Mouse (Mus musculus): ENCODE data around the gene Slc25a39.

The Slc25a39 gene

DNA sequence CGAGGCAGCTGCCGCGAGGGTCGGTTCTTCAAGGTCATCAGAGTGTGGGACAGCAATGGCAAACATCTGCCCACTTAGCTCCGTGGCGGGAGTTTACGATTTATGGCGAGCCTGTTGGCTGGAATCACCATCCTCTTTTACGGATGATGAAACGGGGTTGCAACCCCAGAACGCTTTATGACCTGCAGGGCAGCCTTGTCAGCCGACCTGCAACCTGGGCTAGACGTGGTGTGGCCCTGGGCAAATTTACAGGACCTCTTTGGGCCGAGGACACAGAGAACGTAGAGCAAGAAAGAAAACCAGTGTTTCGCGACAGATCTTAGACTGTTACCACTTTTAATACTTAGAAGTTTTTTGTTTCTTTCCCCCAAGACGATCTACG, at the start of gene Slc25a39:
Gene Slc25a39 (minus strand): TSS at position 113 of the 382 bp plus-strand sequence.
- DNase-seq, result no peak

- peak; percentile 88 to 94 for DNase-seq
Observed at GRCm38 (mm10) chr11:102455740-102456396, 48.1 kb upstream of the Slc25a39 start.

GRCm38 (mm10) chr11:102453131-102453530, 45.4 kb upstream of the Slc25a39 start:
- DNase-seq, result no peak

DNA sequence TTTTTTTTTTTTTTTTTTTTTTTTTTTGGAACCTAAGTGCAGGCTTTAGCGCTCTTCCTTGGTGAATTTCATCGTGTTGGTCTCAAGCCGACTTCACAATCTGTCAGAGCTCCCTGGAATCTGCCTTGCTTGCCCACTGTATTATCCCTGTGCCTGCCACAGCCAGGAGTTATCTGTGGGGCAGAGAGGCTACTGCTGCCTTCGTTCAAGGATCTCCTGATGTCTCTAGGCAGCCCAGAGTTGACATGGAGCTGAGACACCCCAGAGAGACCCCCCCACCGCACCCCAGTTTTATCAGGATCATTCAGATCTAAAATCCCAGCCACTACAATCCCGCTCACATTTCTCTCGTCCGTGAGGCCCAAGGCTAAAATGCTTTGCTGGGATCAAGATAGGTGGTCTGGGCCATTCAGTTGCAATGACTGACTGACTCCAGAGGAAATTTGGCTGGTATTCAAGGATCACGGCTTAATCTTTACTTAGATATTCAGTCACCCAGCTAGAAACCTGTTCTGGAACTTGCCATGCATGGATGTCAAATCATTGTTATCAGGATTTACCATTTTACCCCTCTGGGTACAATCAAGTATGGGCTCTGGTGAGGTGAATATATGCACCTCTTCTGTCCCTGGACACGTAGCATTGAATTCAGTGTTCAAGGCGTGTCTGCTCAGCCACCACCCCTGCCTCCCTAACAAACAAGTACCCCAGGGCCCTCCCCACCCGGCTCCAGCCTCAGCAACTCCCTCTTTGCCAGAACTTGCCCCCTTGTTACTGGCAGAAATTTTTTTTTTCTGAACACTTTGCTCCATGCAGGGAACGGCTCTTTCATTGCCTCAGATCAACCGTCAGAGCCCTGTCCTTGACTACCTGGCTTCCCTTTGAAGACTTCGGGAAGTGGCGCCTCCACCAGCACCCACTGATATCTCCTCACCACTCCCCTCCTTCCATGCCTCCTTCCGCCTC, 41.6 kb upstream of the Slc25a39 start:
- peak in 1 of 2 experiments; percentile 52 for DNase-seq

DNA sequence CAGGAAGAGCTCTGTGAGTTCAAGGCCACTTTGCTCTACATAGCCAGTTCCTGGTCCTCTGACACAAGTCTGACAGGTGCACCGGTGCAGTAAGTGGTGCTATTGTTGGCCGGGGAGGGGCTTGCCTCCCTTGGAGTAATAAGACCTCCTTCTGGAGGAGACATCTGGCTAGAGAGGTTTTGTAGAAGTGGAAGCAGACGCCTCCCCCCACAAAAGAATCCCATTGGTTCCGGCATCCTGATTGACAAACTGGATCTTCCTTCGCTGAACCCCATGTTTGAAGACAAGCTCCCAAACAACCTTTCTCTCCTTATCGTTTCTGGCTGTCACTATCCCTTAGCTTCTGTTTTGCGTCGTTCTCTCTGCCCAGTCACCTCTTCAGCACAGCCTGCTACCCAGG, 40.6 kb upstream of the Slc25a39 start:
- no peak for DNase-seq

GRCm38 (mm10) chr11:102447497-102447896, 39.8 kb upstream of the Slc25a39 start, which contains the start of gene Fam171a2:
Gene Fam171a2 (minus strand): TSS chr11:102447682.
- DNase-seq, result peak; percentile 91 to 92

DNA sequence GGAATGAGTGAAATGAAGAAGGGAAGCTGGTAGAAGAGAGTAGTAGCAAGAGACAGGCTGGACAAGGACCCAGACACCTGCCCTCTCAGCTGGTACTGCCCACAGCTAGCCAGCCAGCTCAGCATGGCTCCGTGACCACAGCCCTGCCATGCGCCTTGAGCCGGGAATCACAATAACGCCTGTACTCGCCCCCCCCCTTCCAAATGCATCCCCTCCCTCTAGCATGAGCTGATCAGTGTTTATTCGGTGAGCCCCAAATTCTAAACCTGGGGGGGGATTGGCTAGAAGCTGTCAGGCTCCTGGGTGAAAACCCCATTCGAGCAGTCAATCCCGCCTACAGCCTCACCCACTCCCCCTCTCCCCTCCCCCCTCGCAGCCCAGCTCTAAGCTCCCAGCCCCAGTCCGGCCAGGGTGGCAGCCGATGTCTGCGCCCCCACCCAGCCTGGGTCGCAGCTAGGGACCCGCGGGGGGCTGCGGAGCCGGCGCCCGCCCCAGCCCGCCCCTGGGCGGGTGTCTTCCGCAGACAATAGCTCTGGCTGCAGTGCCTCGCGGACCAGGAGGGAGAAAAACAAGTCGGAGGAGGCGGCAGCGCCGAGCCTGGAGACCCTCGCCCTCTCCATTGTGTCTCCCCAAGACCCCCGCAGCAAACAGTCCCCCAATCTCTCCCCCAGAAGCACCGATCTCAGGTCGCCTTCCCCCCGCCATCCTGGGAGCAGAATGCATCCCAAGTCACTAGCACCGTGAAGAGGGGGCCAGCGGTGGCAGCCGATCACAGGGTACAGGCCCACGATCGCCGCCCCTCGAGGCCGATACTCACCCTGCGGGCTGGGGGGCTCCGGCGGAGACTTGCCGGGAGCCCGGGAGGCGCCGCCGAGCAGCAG, 39.1 kb upstream of the Slc25a39 start:
- DNase-seq, result peak; percentile 68 to 75

DNA sequence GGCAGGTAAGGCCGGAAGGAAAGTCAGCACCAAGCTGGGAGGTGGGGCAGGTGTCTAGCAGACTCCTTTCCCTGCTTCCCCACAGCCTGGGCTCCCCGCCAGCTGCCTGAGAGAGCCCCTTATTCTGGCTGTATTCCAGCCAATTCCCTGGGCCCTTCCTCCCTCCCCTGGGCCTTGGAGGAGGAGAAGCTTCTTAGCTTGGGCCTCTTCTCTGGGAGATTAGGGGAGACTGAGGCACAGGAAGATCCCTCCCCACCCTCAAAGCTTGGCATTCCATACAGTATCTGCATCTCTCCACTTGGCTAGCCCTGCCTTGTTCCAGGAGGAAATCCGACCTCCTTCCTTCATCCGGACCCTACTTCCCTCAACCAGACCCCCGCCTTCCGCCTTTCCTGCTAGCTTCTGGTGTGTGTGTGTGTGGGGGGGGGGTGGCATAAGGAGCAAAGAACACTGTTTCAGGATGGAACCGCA, 38.2 kb upstream of the Slc25a39 start:
- peak; percentile 78 to 83 for DNase-seq

- DNase-seq, result peak; percentile 61 to 78
Observed at GRCm38 (mm10) chr11:102445264-102445890, 37.6 kb upstream of the Slc25a39 start.

GRCm38 (mm10) chr11:102444781-102445180, 37.0 kb upstream of the Slc25a39 start:
- peak in 1 of 2 experiments; percentile 27 for DNase-seq

DNA sequence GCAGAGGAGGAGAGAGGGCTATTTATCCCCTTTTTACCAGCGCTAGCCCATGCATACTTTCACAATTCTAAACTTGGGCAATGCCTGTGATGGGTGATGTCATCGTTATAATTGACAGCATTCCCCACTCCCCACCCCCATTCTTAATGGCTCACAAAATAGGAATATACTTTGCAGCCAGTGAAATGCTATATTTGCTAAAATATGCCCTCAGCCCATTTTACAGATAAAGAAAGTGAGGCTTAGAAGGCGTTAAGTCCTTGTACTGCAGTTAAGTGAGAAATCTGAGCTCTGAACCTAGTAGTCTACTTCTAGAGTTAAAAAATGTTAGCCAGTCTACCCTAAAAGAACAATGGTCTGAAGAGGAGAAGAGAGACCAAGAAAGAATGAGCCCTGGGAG, 36.6 kb upstream of the Slc25a39 start:
- no peak for DNase-seq

GRCm38 (mm10) chr11:102443740-102444139, 36.0 kb upstream of the Slc25a39 start:
- DNase-seq, result peak in 1 of 2 experiments; percentile 14

DNA sequence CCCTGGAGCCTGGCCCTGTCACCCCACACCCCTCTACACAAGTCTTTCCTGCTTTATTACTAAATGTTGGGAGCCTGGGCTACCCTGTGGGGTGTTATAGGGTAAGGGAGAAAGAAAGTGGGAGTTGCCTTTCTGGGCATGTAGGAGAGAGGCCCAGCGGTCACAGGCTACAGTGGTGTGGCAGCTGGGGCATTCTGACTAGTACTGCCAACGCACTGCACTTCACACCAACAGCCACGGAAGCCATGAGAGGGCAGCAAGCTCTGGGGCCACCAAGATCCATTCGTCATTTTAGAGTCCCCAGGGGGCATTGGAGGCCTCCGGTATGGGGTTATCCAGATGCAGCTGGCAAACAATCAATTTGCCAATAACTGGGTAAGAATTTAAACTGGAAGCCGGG, 34.3 kb upstream of the Slc25a39 start:
- peak in 1 of 2 experiments; percentile 1 for DNase-seq

GRCm38 (mm10) chr11:102441434-102441833, 33.7 kb upstream of the Slc25a39 start:
- DNase-seq, result peak in 1 of 2 experiments; percentile 7

DNA sequence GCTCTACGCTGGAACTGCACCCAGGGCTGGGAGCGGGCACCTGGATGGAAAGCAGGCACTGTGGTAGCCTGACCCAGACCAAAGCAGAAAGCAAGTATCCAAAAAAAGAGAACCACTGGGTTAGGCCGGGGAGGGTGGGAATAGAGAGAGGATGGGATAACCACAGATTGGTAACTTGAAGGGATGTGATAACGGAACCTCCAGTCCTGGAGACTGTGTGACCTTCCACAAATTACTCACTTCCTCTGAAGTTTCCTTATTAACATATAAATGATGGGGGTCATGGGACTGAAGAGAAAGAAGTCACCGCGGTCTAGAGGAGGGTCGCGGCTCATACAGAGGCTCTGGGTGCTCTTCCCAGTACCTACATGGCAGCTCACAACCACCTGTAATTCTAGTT, 32.5 kb upstream of the Slc25a39 start:
- DNase-seq, result peak in 1 of 2 experiments; percentile 5

GRCm38 (mm10) chr11:102439093-102440082, 31.6 kb upstream of the Slc25a39 start:
- DNase-seq, result peak in 1 of 2 experiments; percentile 2

- peak; percentile 96 for DNase-seq
Observed at GRCm38 (mm10) chr11:102438212-102439092, 30.7 kb upstream of the Slc25a39 start.

GRCm38 (mm10) chr11:102437120-102438061, 29.6 kb upstream of the Slc25a39 start:
- peak; percentile 80 to 88 for DNase-seq

DNA sequence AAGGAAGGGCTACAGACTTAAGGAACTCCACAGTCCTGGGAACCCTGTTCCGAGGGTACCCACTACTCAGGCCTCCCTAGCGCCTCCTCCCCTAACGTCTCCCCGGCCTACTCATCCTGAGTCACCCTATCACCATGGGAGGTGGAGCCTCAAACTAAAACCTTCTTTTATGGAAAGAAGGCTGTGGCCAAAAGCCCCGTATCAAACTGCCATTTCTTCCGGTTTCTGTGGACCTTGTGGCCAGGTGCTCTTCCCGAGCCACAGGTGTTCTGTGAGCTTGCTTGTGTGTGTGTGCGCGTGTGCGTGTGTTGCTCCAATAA, 28.7 kb upstream of the Slc25a39 start:
- no peak for DNase-seq
